Mouse (Mus musculus): Measurements from ENCODE around the gene Mapk6. TPM values are rescaled to one million over a fixed set of nuclear protein-coding genes. Genes with fewer than 3 reads are reported as not detected.

Gene Mapk6
- total RNA-seq, 1 experiment from 2014 or later = 51.7 TPM

GRCm38 (mm10) chr9:75427366-75428273 lies 17.8 kb upstream of the Mapk6 start:
- no peak for ATAC-seq (replicated peaks; ENCODE audit: insufficient number of reproducible peaks, low FRiP score, low TSS enrichment, poor library complexity, severe bottlenecking)

GRCm38 (mm10) chr9:75425796-75426391 lies 16.1 kb upstream of the Mapk6 start:
- no peak for ATAC-seq (replicated peaks; ENCODE audit: insufficient number of reproducible peaks, low FRiP score, low TSS enrichment, poor library complexity, severe bottlenecking)

- ATAC-seq (replicated peaks; ENCODE audit: insufficient number of reproducible peaks, low FRiP score, low TSS enrichment, poor library complexity, severe bottlenecking) = no peak
These were observed 14.7 kb upstream of the Mapk6 start for GRCm38 (mm10) chr9:75424358-75425150.

DNA sequence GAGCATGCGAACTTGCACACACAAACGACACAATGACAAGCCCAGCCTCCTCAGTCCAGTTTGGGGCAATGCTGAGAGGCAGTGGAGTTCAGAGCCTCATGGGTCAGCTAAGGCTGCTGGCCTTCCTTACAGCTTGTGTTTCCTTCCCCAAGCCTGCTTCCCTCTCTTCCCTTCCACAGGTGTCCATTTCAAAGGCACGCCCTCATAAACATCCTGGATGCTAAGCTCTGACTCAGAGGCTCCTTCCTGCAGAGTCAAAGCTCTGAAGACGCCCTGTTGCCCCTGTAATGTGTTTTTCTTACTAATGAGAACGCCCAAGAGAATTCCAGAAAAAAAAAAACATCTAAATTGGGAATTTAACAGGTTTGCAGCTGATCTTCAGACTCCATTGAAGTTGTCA lies 13.9 kb upstream of the Mapk6 start:
- ATAC-seq (replicated peaks; ENCODE audit: insufficient number of reproducible peaks, low FRiP score, low TSS enrichment, poor library complexity, severe bottlenecking) = no peak

DNA sequence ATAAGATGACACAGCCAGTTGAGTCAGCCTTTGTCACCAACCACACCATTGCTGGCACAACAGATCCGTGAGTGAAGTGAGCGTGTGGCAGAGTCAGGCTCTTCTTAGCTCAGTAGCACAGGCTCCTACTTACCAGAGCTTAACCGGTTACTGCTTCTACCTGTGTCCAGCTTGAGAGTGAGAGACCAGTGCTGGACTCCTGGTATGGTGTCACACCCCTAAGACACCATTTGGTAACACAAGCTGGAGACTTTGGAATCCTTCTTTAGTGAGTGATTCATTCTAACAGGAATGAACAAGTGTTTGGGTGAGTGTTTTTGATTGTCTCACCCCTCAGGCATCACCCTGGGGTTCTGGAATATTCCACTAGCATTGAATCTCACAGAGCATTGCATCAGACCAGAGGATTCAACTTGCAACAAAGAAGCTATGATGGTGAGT lies 12.5 kb upstream of the Mapk6 start:
- no peak for ATAC-seq (replicated peaks; ENCODE audit: insufficient number of reproducible peaks, low FRiP score, low TSS enrichment, poor library complexity, severe bottlenecking)

- ATAC-seq (replicated peaks; ENCODE audit: insufficient number of reproducible peaks, low FRiP score, low TSS enrichment, poor library complexity, severe bottlenecking) = no peak
These were observed 4.4 kb upstream of the Mapk6 start for GRCm38 (mm10) chr9:75414204-75414603.

DNA sequence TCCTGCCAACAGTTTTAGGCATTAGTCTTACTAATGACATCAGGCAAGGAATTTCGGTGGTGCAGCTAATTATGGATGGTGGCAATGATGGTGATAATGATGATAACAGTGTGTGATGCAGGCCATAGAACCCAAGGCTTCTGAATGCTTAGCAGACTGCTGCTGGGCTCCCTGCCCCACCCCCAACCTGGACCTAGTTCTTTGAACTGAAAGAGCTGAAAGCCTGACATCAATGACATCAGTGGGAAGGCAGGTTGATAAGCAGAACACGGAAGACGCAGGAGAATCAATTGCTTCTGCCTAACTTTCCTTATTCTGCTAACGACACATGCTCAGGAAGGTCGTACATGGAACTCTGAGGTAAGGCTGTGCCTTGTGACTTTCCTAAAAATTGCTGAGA lies 3.4 kb upstream of the Mapk6 start:
- no peak for ATAC-seq (replicated peaks; ENCODE audit: insufficient number of reproducible peaks, low FRiP score, low TSS enrichment, poor library complexity, severe bottlenecking)

- no peak for ATAC-seq (replicated peaks; ENCODE audit: insufficient number of reproducible peaks, low FRiP score, low TSS enrichment, poor library complexity, severe bottlenecking)
These were observed 1.8 kb upstream of the Mapk6 start for GRCm38 (mm10) chr9:75411584-75411983.

DNA sequence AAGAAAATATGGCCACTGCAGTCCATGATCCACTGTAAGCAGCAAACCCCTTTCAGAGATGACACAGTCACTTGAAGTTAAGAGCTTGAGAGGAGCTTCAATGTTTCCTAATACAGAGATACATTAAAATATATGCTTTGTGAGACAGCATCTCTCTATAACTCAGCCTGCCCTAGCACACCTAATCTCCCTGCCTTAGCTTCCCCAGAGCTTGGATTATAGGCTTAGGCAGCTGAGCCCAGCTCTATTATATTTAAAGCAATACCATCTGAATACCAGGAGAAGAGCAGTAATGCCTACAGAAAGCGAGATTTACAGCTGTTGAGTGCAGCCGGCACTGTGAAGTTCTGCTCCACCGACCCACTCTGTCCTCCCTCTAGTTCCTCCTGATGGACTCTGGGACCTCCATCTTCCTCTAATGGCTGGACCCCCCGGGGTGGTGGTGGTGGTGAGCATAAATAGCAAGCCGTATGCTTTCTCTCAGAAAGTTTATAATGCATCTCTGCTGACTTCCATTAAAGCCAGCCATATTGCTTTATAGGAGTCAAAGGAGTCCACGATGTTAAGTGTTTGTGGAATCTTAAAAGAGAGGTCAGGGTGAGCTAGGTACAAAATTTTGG lies 1.2 kb upstream of the Mapk6 start:
- ATAC-seq (replicated peaks; ENCODE audit: insufficient number of reproducible peaks, low FRiP score, low TSS enrichment, poor library complexity, severe bottlenecking) = no peak

DNA sequence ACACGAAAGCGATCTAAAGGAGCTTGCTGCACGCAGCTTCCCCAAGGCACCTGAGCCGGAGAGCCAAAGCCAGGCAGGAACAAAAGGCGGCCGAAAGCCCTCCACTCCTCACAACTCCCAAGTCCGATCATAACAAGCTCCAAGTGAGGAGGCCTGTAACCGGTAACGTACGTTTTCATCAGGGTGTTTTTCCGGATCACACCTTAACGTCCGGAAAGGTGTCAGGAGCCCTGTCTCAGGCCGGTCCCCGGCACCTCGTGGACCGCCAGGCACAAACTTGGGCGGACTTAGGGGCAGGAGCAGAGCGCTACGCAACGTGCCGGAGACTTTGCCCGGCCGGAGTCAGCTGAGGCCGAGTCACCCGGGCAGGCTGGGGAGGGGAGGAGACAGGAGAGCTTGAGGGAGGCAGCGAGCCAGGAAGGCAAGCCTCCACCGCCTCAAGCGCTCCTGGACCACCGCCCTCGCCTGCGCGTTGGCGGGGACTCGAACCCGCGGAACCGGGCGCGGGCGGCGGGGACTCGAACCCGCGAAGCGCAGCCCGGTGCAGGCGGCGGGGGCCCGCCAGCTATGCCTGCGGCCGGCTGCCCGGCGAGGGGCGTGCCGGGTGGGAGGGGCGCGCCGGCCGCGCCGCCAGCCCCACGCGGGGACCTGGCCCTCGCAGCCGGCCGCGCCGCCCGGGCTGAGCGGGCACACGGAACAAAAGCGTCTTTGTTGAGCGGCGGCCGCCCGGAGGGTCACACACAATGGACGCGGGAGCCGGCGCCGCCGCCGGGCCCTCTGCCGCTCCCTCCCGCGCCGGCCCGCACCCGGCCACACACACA lies 564 bp downstream of the Mapk6 start:
- peak; percentile 33 for ATAC-seq (replicated peaks; ENCODE audit: insufficient number of reproducible peaks, low FRiP score, low TSS enrichment, poor library complexity, severe bottlenecking)

- no peak for ATAC-seq (replicated peaks; ENCODE audit: insufficient number of reproducible peaks, low FRiP score, low TSS enrichment, poor library complexity, severe bottlenecking)
These were observed 1.5 kb downstream of the Mapk6 start for GRCm38 (mm10) chr9:75408204-75408826.

DNA sequence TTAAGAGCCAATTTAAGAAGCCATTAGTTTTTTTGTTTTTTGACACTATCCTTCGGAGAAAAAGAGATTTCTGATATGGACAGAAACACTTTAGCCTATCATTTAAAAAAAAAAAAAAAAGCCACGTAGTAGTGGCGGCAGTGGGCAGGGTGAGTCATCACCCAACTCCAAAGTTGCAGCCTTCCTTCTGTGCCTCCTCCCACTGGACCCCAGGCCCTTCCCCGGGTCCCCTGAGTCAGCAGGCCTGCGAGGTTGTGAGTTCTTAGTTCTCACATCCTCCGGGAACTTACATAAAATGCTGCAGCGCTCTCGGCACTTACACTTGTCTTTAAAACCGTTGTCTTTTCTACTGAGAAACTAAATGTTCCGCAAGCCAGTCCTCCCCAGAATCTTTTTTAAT lies 2.0 kb downstream of the Mapk6 start:
- no peak for ATAC-seq (replicated peaks; ENCODE audit: insufficient number of reproducible peaks, low FRiP score, low TSS enrichment, poor library complexity, severe bottlenecking)

- no peak for ATAC-seq (replicated peaks; ENCODE audit: insufficient number of reproducible peaks, low FRiP score, low TSS enrichment, poor library complexity, severe bottlenecking)
These were observed 3.7 kb downstream of the Mapk6 start for GRCm38 (mm10) chr9:75406121-75406520.

GRCm38 (mm10) chr9:75403520-75403919 lies 6.3 kb downstream of the Mapk6 start:
- no peak for ATAC-seq (replicated peaks; ENCODE audit: insufficient number of reproducible peaks, low FRiP score, low TSS enrichment, poor library complexity, severe bottlenecking)

- 0 out of 2 replicates have a peak, but pooled peaks have one; percentile 12 for ATAC-seq (replicated peaks; ENCODE audit: insufficient number of reproducible peaks, low FRiP score, low TSS enrichment, poor library complexity, severe bottlenecking)
These were observed 8.0 kb downstream of the Mapk6 start for GRCm38 (mm10) chr9:75401593-75402504.

DNA sequence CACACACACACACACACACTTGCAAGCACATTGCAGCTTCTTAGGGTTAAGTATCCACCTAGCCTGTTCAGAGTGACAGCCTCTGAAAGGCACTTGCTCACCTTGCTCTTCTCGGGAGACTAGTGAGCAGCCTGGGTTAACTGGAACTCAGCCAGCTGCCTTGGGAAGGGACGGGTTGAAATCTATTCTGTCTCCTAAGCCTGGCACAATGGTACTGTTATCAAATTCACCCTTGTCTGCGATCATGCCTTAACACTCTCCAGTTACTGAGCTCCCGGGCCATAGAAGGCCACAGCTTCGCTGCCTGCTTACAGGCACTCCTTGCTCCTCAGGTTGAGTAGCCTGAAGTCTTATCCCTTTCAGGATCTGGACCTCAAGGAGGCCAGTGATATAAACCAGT lies 9.2 kb downstream of the Mapk6 start:
- no peak for ATAC-seq (replicated peaks; ENCODE audit: insufficient number of reproducible peaks, low FRiP score, low TSS enrichment, poor library complexity, severe bottlenecking)

DNA sequence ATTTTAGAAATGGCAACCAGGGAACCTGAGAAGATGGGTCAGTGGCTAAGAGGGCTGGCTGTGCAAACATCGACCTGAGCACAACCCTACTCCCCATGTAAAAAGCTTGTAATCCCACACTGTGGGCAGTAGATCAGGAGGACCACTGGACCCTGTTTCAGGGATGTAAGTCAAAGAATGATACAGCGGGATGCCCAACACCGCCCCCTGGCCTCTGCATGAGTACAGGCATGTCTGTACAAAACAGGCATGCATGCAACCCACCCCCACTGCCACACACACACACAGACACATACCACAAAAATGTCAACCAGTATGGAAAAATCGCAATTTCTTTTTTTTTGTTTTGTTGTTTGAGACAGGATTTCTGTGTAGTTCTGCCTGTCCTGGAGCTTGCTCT lies 10.7 kb downstream of the Mapk6 start:
- no peak for ATAC-seq (replicated peaks; ENCODE audit: insufficient number of reproducible peaks, low FRiP score, low TSS enrichment, poor library complexity, severe bottlenecking)
